Mouse (Mus musculus): ENCODE data around the gene Il17re.

DNA sequence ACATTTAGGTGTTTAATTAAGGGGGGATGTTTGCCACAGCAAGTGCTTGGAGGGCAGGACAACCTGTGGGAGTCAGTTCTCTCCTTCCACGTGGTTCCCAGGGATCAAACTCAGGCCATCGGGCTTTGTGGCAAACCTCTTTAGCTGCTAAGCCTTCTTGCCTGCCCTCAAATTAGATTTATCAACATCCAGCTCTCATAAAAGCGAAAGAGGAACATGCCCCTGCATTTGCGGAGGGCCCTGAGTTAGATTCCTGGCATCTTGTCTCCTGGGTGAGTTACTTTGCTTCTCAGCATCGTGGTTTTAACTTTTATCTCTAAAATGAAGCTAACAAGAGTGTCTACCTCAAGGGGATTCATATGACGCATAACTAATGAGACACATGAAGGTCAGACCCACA is 41.1 kb downstream of the Il17re start:
- no peak for TF ChIP-seq EP300 (IDR thresholded peaks at IDR 0.05; ENCODE audit: insufficient read depth, low read depth, low read length)
- no peak for TF ChIP-seq CTCF (IDR thresholded peaks at IDR 0.05)

All from heart, adult 2 months (tissue).